Mouse (Mus musculus) stomach, embryonic 14.5 days (tissue): ENCODE results near the gene Themis3. TPM values are rescaled to one million over a fixed set of nuclear protein-coding genes. Genes with fewer than 3 reads are reported as not detected.

Experiments
- ATAC-seq: fragments of 200-750 bp; cut with Nextera tagmentation; 2 replicates; pipeline ENCODE4 v1.8.0; 2017; ENCODE audit warnings: low read depth, moderate TSS enrichment; ENCODE audit not compliant: insufficient number of reproducible peaks, insufficient read depth, low FRiP score
- H3K27ac ChIP-seq: fragments of 300-500 bp; sonication (generic); 2 replicates; pipeline ENCODE4 v1.5.1; 2014; ENCODE audit warnings: mild to moderate bottlenecking, low read length, moderate library complexity, mixed read lengths
- H3K27me3 ChIP-seq: fragments of 300-500 bp; sonication (generic); 2 replicates; pipeline ENCODE4 v1.6.1; 2014; ENCODE audit warnings: low read length, control low read depth, mixed read lengths; ENCODE audit not compliant: control insufficient read depth, insufficient read depth
- H3K36me3 ChIP-seq: fragments of 300-500 bp; sonication (generic); 2 replicates; pipeline ENCODE4 v1.6.1; 2014; ENCODE audit warnings: mild to moderate bottlenecking, control low read depth, low read length, moderate library complexity, mixed read lengths; ENCODE audit not compliant: control insufficient read depth, insufficient read depth
- H3K4me1 ChIP-seq: fragments of 300-500 bp; sonication (generic); 2 replicates; pipeline ENCODE4 v1.6.1; 2014; ENCODE audit warnings: low read length, control low read depth, mixed read lengths; ENCODE audit not compliant: control insufficient read depth, insufficient read depth
- H3K4me2 ChIP-seq: fragments of 300-500 bp; sonication (generic); replicated peaks from 2 replicates; pipeline ENCODE4 v1.6.1; 2014; ENCODE audit warnings: low read depth, low read length, control low read depth
- H3K4me3 ChIP-seq: fragments of 300-500 bp; sonication (generic); 2 replicates; pipeline ENCODE4 v1.5.1; 2014; ENCODE audit warnings: low read depth, low read length, control low read depth
- H3K9ac ChIP-seq: fragments of 300-500 bp; sonication (generic); replicated peaks from 2 replicates; pipeline ENCODE4 v1.6.1; 2014; ENCODE audit warnings: low read depth, mild to moderate bottlenecking, control low read depth, low read length, moderate library complexity, mixed read lengths
- H3K9me3 ChIP-seq: fragments of 300-500 bp; sonication (generic); 2 replicates; pipeline ENCODE4 v1.6.1; 2016; ENCODE audit warnings: low read depth, low read length, control low read depth; ENCODE audit not compliant: control insufficient read depth
- WGBS: fragments of 180-500 bp; shearing (Covaris S2); extraction: QIAGEN DNeasy Blood & Tissue Kit; methylation state at CpG from one replicate; pipeline ENCODE4 v1.1.7; 2014; 5-methylcytosine and 5-hydroxymethylcytosine counted together
- polyA plus RNA-seq: library from polyadenylated mRNA; unstranded; fragments of >200 nt; fragmentation: Nextera tagmentation; extraction: Ambion mirVana; gene quantifications from 2 replicates; pipeline ENCODE4 v1.2.1, GENCODE M21; 2014

Themis3 gene
- polyA plus RNA-seq: 0.22 TPM in 1 of 2 replicates, not detected in the other

- Histone ChIP-seq H3K9ac (no peak within 1 kb of the TSS), H3K4me2 (no peak within 1 kb of the TSS), H3K36me3 (no peaks in the 10 kb centered on the region), H3K4me3 (no peak within 1 kb of the TSS), H3K27ac (no peak within 1 kb of the TSS), H3K9me3 (no peaks in the 10 kb centered on the region), H3K27me3 (no peaks in the 10 kb centered on the region), H3K4me1 (no peaks in the 10 kb centered on the region)
- ATAC-seq: no peak
- 77% methylated on average over 5 of the region's 5 CpGs for WGBS
Observed at GRCm38 (mm10) chr17:66594435-66594834, at the start of gene Themis3. Gene Themis3 (minus strand): TSS chr17:66594621.

DNA sequence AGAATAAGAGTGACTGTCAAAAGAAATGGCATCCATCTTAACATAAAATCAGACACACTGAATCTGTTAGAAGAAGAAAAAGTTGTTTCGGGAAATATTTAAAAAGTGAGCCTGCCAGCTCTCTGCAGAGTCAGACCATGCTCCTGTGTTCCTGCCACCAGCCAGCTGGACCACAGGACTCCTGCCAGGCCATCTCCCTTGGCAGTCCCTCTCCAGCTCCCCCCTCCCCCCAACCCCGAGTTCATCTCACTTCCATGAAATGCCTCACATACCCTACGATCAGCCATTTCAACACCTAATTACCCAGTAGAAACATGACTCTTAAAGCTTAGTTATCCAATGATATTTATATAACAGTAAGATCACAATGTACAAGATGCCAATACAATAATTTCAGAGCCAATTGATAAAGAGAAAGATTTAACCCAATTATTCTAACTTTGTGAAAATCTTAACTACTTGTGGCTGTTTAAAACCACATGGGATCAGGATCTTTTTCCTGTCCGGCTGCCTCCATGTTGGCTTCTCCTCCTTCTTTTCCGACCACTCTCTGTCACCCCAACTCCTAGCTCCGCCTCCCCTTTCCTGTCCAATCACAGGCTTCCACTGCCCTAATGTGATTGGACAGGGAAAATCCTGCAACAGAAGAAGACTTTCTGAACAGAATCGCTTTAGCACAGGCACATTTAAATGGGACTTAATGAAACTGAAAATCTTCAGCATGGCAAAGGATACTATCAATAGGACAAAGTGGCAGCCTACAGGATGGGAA is 43.7 kb upstream of the Themis3 start:
- Histone ChIP-seq H3K27ac (no peak overlapping the region), H3K4me3 (no peak overlapping the region), H3K4me2 (no peak overlapping the region), H3K36me3 (no peaks in the 10 kb centered on the region), H3K27me3 (no peaks in the 10 kb centered on the region), H3K9ac (no peak overlapping the region), H3K4me1 (no peaks in the 10 kb centered on the region), H3K9me3 (no peaks in the 10 kb centered on the region)
- ATAC-seq: no peak
- WGBS: 81% methylated on average over 7 of the region's 7 CpGs

- WGBS: 70% methylated on average over 13 of the region's 13 CpGs
- H3K27ac ChIP-seq: no peak overlapping the region
- no peaks in the 10 kb centered on the region for H3K36me3 ChIP-seq
- no peaks in the 10 kb centered on the region for H3K27me3 ChIP-seq
- no peak overlapping the region for H3K4me3 ChIP-seq
- H3K4me1 ChIP-seq: no peaks in the 10 kb centered on the region
- ATAC-seq: no peak
- no peak overlapping the region for H3K4me2 ChIP-seq
- H3K9ac ChIP-seq: no peak overlapping the region
- no peaks in the 10 kb centered on the region for H3K9me3 ChIP-seq
Observed at GRCm38 (mm10) chr17:66619996-66620656, 25.7 kb upstream of the Themis3 start.

GRCm38 (mm10) chr17:66619255-66619826 is 24.9 kb upstream of the Themis3 start:
- Histone ChIP-seq H3K4me2 (no peak overlapping the region), H3K9ac (no peak overlapping the region), H3K27ac (no peak overlapping the region), H3K4me1 (no peaks in the 10 kb centered on the region), H3K9me3 (no peaks in the 10 kb centered on the region), H3K27me3 (no peaks in the 10 kb centered on the region), H3K4me3 (no peak overlapping the region), H3K36me3 (no peaks in the 10 kb centered on the region)
- no peak for ATAC-seq
- 85% methylated on average over 3 of the region's 3 CpGs for WGBS

GRCm38 (mm10) chr17:66610032-66610431 is 15.6 kb upstream of the Themis3 start:
- H3K4me2 ChIP-seq: no peak overlapping the region

GRCm38 (mm10) chr17:66604931-66605330 is 10.5 kb upstream of the Themis3 start:
- Histone ChIP-seq H3K4me1 (no peaks in the 10 kb centered on the region), H3K4me3 (no peak overlapping the region), H3K27me3 (no peaks in the 10 kb centered on the region), H3K36me3 (no peaks in the 10 kb centered on the region), H3K9ac (no peak overlapping the region), H3K9me3 (no peaks in the 10 kb centered on the region), H3K27ac (no peak overlapping the region), H3K4me2 (no peak overlapping the region)
- 65% methylated on average over 5 of the region's 5 CpGs for WGBS
- no peak for ATAC-seq

More at GRCm38 (mm10) chr17:66610032-66610431, 15.6 kb upstream of the Themis3 start:
- Histone ChIP-seq H3K9ac (no peak overlapping the region), H3K27me3 (no peaks in the 10 kb centered on the region), H3K4me1 (no peaks in the 10 kb centered on the region), H3K9me3 (no peaks in the 10 kb centered on the region), H3K36me3 (no peaks in the 10 kb centered on the region), H3K27ac (no peak overlapping the region), H3K4me3 (no peak overlapping the region)
- ATAC-seq: no peak

DNA sequence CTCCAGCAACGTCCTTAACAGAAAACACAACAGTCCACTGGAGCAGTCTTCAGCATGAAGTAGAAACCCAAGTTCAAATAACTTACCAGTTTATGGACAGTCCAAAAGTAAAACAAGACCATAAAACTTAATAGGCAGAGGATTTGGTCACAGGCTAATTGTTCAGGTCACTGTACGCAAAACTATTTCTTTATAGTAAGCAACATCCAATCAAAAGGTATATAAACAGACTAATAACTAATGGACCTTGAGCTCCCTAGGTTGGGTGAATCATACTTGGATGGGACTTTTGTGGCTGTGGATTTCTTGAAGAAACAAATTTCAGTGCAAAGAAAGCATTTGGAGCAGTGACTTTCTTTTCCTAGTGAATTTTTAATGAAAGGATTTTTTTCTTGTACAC is 6.8 kb upstream of the Themis3 start:
- 86% methylated on average over 2 of the region's 2 CpGs for WGBS
- Histone ChIP-seq H3K27ac (no peak overlapping the region), H3K9ac (no peak overlapping the region), H3K4me3 (no peak overlapping the region), H3K4me1 (no peaks in the 10 kb centered on the region), H3K36me3 (no peaks in the 10 kb centered on the region), H3K9me3 (no peaks in the 10 kb centered on the region), H3K27me3 (no peaks in the 10 kb centered on the region), H3K4me2 (no peak overlapping the region)
- no peak for ATAC-seq

DNA sequence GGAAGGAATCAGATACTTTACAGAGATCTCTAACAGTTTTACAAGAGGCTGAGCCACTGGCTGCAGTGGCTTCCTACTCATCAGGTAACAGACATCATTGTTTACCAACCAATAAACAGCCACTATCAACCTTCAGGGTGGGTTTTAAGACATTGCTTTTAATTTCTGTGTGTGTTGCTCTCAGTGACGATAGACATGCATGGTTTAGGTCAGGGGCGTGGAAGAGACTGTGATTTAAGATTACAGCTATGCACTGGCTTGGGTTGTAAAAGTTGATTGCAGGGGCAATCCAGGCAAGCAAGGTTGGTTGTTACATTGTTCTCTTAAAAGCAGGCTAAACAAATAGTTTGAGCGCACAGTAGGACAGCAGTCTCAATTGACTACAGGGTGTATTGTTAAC is 1.4 kb upstream of the Themis3 start:
- H3K4me2 ChIP-seq: no peak overlapping the region
- ATAC-seq: no peak

More for the DNA sequence above, 1.4 kb upstream of the Themis3 start:
- H3K9me3 ChIP-seq: no peaks in the 10 kb centered on the region
- WGBS: 68% methylated on average over 3 of the region's 3 CpGs
- no peak overlapping the region for H3K4me3 ChIP-seq
- H3K36me3 ChIP-seq: no peaks in the 10 kb centered on the region
- H3K27me3 ChIP-seq: no peaks in the 10 kb centered on the region
- no peaks in the 10 kb centered on the region for H3K4me1 ChIP-seq
- H3K27ac ChIP-seq: no peak overlapping the region
- no peak overlapping the region for H3K9ac ChIP-seq
